Mouse (Mus musculus): ENCODE measurements around the gene Borcs5. TPM values are rescaled to one million over a fixed set of nuclear protein-coding genes. Genes with fewer than 3 reads are reported as not detected.

Borcs5 gene
- polyA plus RNA-seq, 1 experiment from 2014 or later, result 16.2 TPM

- no peak overlapping the region for H3K4me3 ChIP-seq (ENCODE audit: low read length)
- no peaks in the 10 kb centered on the region for H3K4me1 ChIP-seq (ENCODE audit: insufficient read depth, low read length)
- H3K9ac ChIP-seq (replicated peaks; ENCODE audit: low read length), result no peak overlapping the region
- H3K36me3 ChIP-seq (ENCODE audit: insufficient read depth, low read length), result no peaks in the 10 kb centered on the region
- no peak overlapping the region for H3K4me2 ChIP-seq (replicated peaks; ENCODE audit: low read depth, low read length)
- no peak for ATAC-seq (ENCODE audit: low FRiP score, low TSS enrichment)
- H3K27ac ChIP-seq (ENCODE audit: low read length), result no peak overlapping the region
- no peaks in the 10 kb centered on the region for H3K27me3 ChIP-seq (ENCODE audit: insufficient read depth, low read length)
- 76% methylated on average over 14 of the region's 14 CpGs for whole genome bisulfite sequencing
- H3K9me3 ChIP-seq (ENCODE audit: low read length), result no peaks in the 10 kb centered on the region
These were observed 17.8 kb upstream of the Borcs5 start for GRCm38 (mm10) chr6:134621552-134621949.

- no peak overlapping the region for H3K4me3 ChIP-seq (ENCODE audit: low read length)
- no peaks in the 10 kb centered on the region for H3K27me3 ChIP-seq (ENCODE audit: insufficient read depth, low read length)
- H3K36me3 ChIP-seq (ENCODE audit: insufficient read depth, low read length), result no peaks in the 10 kb centered on the region
- H3K27ac ChIP-seq (ENCODE audit: low read length), result no peak overlapping the region
- no peak for ATAC-seq (ENCODE audit: low FRiP score, low TSS enrichment)
- no peaks in the 10 kb centered on the region for H3K4me1 ChIP-seq (ENCODE audit: insufficient read depth, low read length)
- no peak overlapping the region for H3K4me2 ChIP-seq (replicated peaks; ENCODE audit: low read depth, low read length)
- no peak overlapping the region for H3K9ac ChIP-seq (replicated peaks; ENCODE audit: low read length)
- WGBS, result 72% methylated on average over 12 of the region's 12 CpGs
- H3K9me3 ChIP-seq (ENCODE audit: low read length), result no peaks in the 10 kb centered on the region
These were observed 13.9 kb upstream of the Borcs5 start for GRCm38 (mm10) chr6:134625431-134625830.

GRCm38 (mm10) chr6:134626564-134626963, 12.7 kb upstream of the Borcs5 start:
- ATAC-seq (ENCODE audit: low FRiP score, low TSS enrichment), result no peak
- no peaks in the 10 kb centered on the region for H3K27me3 ChIP-seq (ENCODE audit: insufficient read depth, low read length)
- 82% methylated on average over 1 of the region's 1 CpGs for WGBS

GRCm38 (mm10) chr6:134630447-134630846, 8.9 kb upstream of the Borcs5 start:
- 42% methylated on average over 9 of the region's 9 CpGs for WGBS
- Histone ChIP-seq H3K9me3 (ENCODE audit: low read length) (no peaks in the 10 kb centered on the region), H3K9ac (replicated peaks; ENCODE audit: low read length) (no peak overlapping the region), H3K36me3 (ENCODE audit: insufficient read depth, low read length) (no peaks in the 10 kb centered on the region), H3K27me3 (ENCODE audit: insufficient read depth, low read length) (no peaks in the 10 kb centered on the region; the same call in 1 of the 2 replicates), H3K4me1 (ENCODE audit: insufficient read depth, low read length) (no peaks in the 10 kb centered on the region; the same call in 1 of the 2 replicates), H3K27ac (ENCODE audit: low read length) (peak overlapping the region; percentile 2; the same call in 1 of the 2 replicates), H3K4me3 (ENCODE audit: low read length) (no peak overlapping the region), H3K4me2 (replicated peaks; ENCODE audit: low read depth, low read length) (no peak overlapping the region)
- ATAC-seq (ENCODE audit: low FRiP score, low TSS enrichment), result peak; percentile 68; the same call in 1 of the 2 replicates

More at GRCm38 (mm10) chr6:134626564-134626963, 12.7 kb upstream of the Borcs5 start:
- Histone ChIP-seq H3K4me3 (ENCODE audit: low read length) (no peak overlapping the region), H3K9ac (replicated peaks; ENCODE audit: low read length) (no peak overlapping the region), H3K4me2 (replicated peaks; ENCODE audit: low read depth, low read length) (no peak overlapping the region), H3K9me3 (ENCODE audit: low read length) (no peaks in the 10 kb centered on the region), H3K36me3 (ENCODE audit: insufficient read depth, low read length) (no peaks in the 10 kb centered on the region), H3K4me1 (ENCODE audit: insufficient read depth, low read length) (no peaks in the 10 kb centered on the region; the same call in 1 of the 2 replicates), H3K27ac (ENCODE audit: low read length) (no peak overlapping the region)

- peak within 1 kb of the TSS; percentile 64 for H3K4me3 ChIP-seq (ENCODE audit: low read length)
- no peaks in the 10 kb centered on the region; the same call in 1 of the 2 replicates for H3K4me1 ChIP-seq (ENCODE audit: insufficient read depth, low read length)
- peak within 1 kb of the TSS; percentile 91 for H3K4me2 ChIP-seq (replicated peaks; ENCODE audit: low read depth, low read length)
- H3K36me3 ChIP-seq (ENCODE audit: insufficient read depth, low read length), result no peaks in the 10 kb centered on the region
- ATAC-seq (ENCODE audit: low FRiP score, low TSS enrichment), result peak; percentile 64
- peak within 1 kb of the TSS; percentile 64 for H3K27ac ChIP-seq (ENCODE audit: low read length)
- H3K9ac ChIP-seq (replicated peaks; ENCODE audit: low read length), result peak within 1 kb of the TSS; percentile 83
- no peaks in the 10 kb centered on the region; the same call in 1 of the 2 replicates for H3K27me3 ChIP-seq (ENCODE audit: insufficient read depth, low read length)
- no peaks in the 10 kb centered on the region for H3K9me3 ChIP-seq (ENCODE audit: low read length)
- 1% methylated on average over 46 of the region's 46 CpGs for WGBS
These were observed 7.2 kb upstream of the Borcs5 start, which contains the start of gene Mansc1 for GRCm38 (mm10) chr6:134631947-134632687. Gene Mansc1 (minus strand): TSS chr6:134632488.

DNA sequence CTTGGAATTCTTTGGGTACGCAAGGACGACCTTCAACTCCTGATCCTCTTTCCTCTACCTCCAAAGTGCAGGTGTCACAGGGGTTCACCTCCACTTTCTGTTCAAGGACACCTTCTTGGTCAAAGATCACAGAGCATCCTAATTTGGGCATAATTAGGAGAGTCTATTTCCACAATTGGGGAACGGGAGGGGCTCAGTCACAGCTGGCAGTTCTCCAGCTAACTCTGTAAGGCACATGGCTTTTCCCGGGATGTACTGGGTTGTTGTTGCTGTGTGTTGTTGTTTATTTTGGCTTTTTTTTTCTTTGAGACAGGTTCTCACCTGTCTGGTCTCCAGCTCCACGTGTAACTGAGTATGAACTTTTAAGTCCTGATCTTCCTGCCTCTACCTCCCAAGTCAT, 6.6 kb upstream of the Borcs5 start:
- Histone ChIP-seq H3K36me3 (ENCODE audit: insufficient read depth, low read length) (no peaks in the 10 kb centered on the region), H3K9ac (replicated peaks; ENCODE audit: low read length) (peak overlapping the region; percentile 83), H3K27me3 (ENCODE audit: insufficient read depth, low read length) (no peaks in the 10 kb centered on the region; the same call in 1 of the 2 replicates), H3K4me3 (ENCODE audit: low read length) (peak overlapping the region; percentile 64), H3K4me1 (ENCODE audit: insufficient read depth, low read length) (no peaks in the 10 kb centered on the region; the same call in 1 of the 2 replicates), H3K4me2 (replicated peaks; ENCODE audit: low read depth, low read length) (peak overlapping the region; percentile 91), H3K27ac (ENCODE audit: low read length) (0 out of 2 replicates have a peak overlapping the region, but pooled peaks have one; percentile 46), H3K9me3 (ENCODE audit: low read length) (no peaks in the 10 kb centered on the region)
- no peak for ATAC-seq (ENCODE audit: low FRiP score, low TSS enrichment)
- WGBS, result 35% methylated on average over 5 of the region's 5 CpGs

GRCm38 (mm10) chr6:134633553-134633952, 5.8 kb upstream of the Borcs5 start:
- no peak for ATAC-seq (ENCODE audit: low FRiP score, low TSS enrichment)
- Histone ChIP-seq H3K9me3 (ENCODE audit: low read length) (no peaks in the 10 kb centered on the region), H3K27me3 (ENCODE audit: insufficient read depth, low read length) (no peaks in the 10 kb centered on the region; the same call in 1 of the 2 replicates), H3K36me3 (ENCODE audit: insufficient read depth, low read length) (no peaks in the 10 kb centered on the region), H3K27ac (ENCODE audit: low read length) (no peak overlapping the region), H3K4me1 (ENCODE audit: insufficient read depth, low read length) (no peaks in the 10 kb centered on the region; the same call in 1 of the 2 replicates), H3K9ac (replicated peaks; ENCODE audit: low read length) (no peak overlapping the region), H3K4me2 (replicated peaks; ENCODE audit: low read depth, low read length) (no peak overlapping the region), H3K4me3 (ENCODE audit: low read length) (no peak overlapping the region)
- WGBS, result 77% methylated on average over 8 of the region's 8 CpGs

DNA sequence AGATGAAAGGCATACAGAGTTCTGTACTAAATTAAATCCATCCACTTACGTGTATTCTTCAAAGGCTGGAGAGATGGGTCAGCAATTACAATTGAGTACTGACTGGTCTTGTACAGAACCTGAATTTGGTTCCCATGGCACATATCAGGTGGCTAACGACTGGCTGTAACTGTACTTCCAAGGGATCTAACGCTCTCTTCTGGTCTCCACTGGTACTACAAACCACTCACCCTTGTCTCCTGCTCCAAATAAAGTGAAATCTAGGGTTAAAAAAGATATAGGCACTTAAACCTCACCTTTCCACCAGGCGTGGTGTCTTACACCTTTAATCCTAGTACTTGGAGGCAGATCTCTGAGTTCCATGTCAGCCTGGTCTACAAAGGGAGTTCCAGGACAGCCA, 2.8 kb upstream of the Borcs5 start:
- 64% methylated on average over 4 of the region's 4 CpGs for WGBS

GRCm38 (mm10) chr6:134639900-134640299, 590 bp downstream of the Borcs5 start:
- H3K36me3 ChIP-seq (ENCODE audit: insufficient read depth, low read length), result no peaks in the 10 kb centered on the region
- no peaks in the 10 kb centered on the region for H3K9me3 ChIP-seq (ENCODE audit: low read length)
- no peaks in the 10 kb centered on the region for H3K27me3 ChIP-seq (ENCODE audit: insufficient read depth, low read length)
- H3K9ac ChIP-seq (replicated peaks; ENCODE audit: low read length), result no peak overlapping the region
- peaks cover 7% of the 10 kb centered on the region for H3K4me1 ChIP-seq (ENCODE audit: insufficient read depth, low read length)
- no peak overlapping the region for H3K4me2 ChIP-seq (replicated peaks; ENCODE audit: low read depth, low read length)
- no peak overlapping the region for H3K27ac ChIP-seq (ENCODE audit: low read length)
- no peak for ATAC-seq (ENCODE audit: low FRiP score, low TSS enrichment)
- 97% methylated on average over 1 of the region's 1 CpGs for WGBS
- no peak overlapping the region for H3K4me3 ChIP-seq (ENCODE audit: low read length)

More for the DNA sequence above, 2.8 kb upstream of the Borcs5 start:
- Histone ChIP-seq H3K4me2 (replicated peaks; ENCODE audit: low read depth, low read length) (no peak overlapping the region), H3K9me3 (ENCODE audit: low read length) (no peaks in the 10 kb centered on the region), H3K4me3 (ENCODE audit: low read length) (no peak overlapping the region), H3K36me3 (ENCODE audit: insufficient read depth, low read length) (no peaks in the 10 kb centered on the region), H3K27me3 (ENCODE audit: insufficient read depth, low read length) (no peaks in the 10 kb centered on the region; the same call in 1 of the 2 replicates), H3K27ac (ENCODE audit: low read length) (no peak overlapping the region), H3K4me1 (ENCODE audit: insufficient read depth, low read length) (peaks cover 2% of the 10 kb centered on the region), H3K9ac (replicated peaks; ENCODE audit: low read length) (no peak overlapping the region)
- ATAC-seq (ENCODE audit: low FRiP score, low TSS enrichment), result no peak

All from kidney, embryonic 16.5 days (tissue).